Mouse (Mus musculus) forebrain, embryonic 14.5 days (tissue): ENCODE measurements around the gene Wipf1. TPM values are rescaled to one million over a fixed set of nuclear protein-coding genes. Genes with fewer than 3 reads are reported as not detected.

Experiments
- ATAC-seq: fragments of 200-750 bp; cut with Nextera tagmentation; 2 replicates; pipeline ENCODE4 v1.8.0; 2017; ENCODE audit warnings: mild to moderate bottlenecking, moderate library complexity
- DNase-seq: peaks from one replicate; pipeline ENCODE4 v3.0.0-alpha.2; 2015; ENCODE audit warnings: low spot score
- H3K27ac ChIP-seq: fragments of 300-500 bp; sonication (generic); 2 replicates; pipeline ENCODE4 v1.5.1; 2014; ENCODE audit warnings: low read depth, mild to moderate bottlenecking, control low read depth, low read length, moderate library complexity
- H3K27me3 ChIP-seq: fragments of 300-500 bp; sonication (generic); replicated peaks from 2 replicates; pipeline ENCODE4 v1.6.1; 2014; ENCODE audit warnings: low read length, control low read depth, mixed read lengths; ENCODE audit not compliant: control insufficient read depth, insufficient read depth
- H3K36me3 ChIP-seq: fragments of 300-500 bp; sonication (generic); 2 replicates; pipeline ENCODE4 v1.6.1; 2014; ENCODE audit warnings: low read length, control low read depth; ENCODE audit not compliant: control insufficient read depth, insufficient read depth
- H3K4me1 ChIP-seq: fragments of 300-500 bp; sonication (generic); 2 replicates; pipeline ENCODE4 v1.6.1; 2014; ENCODE audit warnings: antibody characterized with exemption, low read length, control low read depth; ENCODE audit not compliant: control insufficient read depth, insufficient read depth
- H3K4me2 ChIP-seq: fragments of 300-500 bp; sonication (generic); 2 replicates; pipeline ENCODE4 v1.6.1; 2014; ENCODE audit warnings: mild to moderate bottlenecking, control low read depth, low read length
- H3K4me3 ChIP-seq: fragments of 300-500 bp; sonication (generic); 2 replicates; pipeline ENCODE4 v1.5.1; 2014; ENCODE audit warnings: low read depth, low read length, control low read depth
- H3K9ac ChIP-seq: fragments of 300-500 bp; sonication (generic); 2 replicates; pipeline ENCODE4 v1.6.1; 2014; ENCODE audit warnings: mild to moderate bottlenecking, low read length, control low read depth, moderate library complexity
- H3K9me3 ChIP-seq: fragments of 300-500 bp; sonication (generic); replicated peaks from 2 replicates; pipeline ENCODE4 v1.6.1; 2016; ENCODE audit warnings: low read length, control low read depth, mixed read lengths; ENCODE audit not compliant: control insufficient read depth
- WGBS: fragments of 180-500 bp; shearing (Covaris S2); extraction: QIAGEN DNeasy Blood & Tissue Kit; methylation state at CpG from one replicate; pipeline ENCODE4 v1.1.7; 2014; 5-methylcytosine and 5-hydroxymethylcytosine counted together
- polyA plus RNA-seq: library from polyadenylated mRNA; unstranded; fragments of >200 nt; fragmentation: Nextera tagmentation; extraction: Ambion mirVana; gene quantifications from 2 replicates; pipeline ENCODE4 v1.2.1, GENCODE M21; 2014

Wipf1 gene
- polyA plus RNA-seq, 1 experiment from 2014 or later: 2.5 TPM

GRCm38 (mm10) chr2:73460168-73460567, 69.4 kb downstream of the Wipf1 start:
- no peak overlapping the region for H3K27ac ChIP-seq
- no peak overlapping the region for H3K4me2 ChIP-seq
- no peak overlapping the region for H3K9ac ChIP-seq
- 85% methylated on average over 3 of the region's 3 CpGs for WGBS
- no peaks in the 10 kb centered on the region for H3K36me3 ChIP-seq
- no peaks in the 10 kb centered on the region for H3K9me3 ChIP-seq
- no peak overlapping the region for H3K4me3 ChIP-seq
- ATAC-seq (no peak), DNase-seq (no peak)
- no peaks in the 10 kb centered on the region for H3K4me1 ChIP-seq
- no peaks in the 10 kb centered on the region for H3K27me3 ChIP-seq

GRCm38 (mm10) chr2:73459607-73460153, 69.9 kb downstream of the Wipf1 start:
- H3K27me3 ChIP-seq: no peaks in the 10 kb centered on the region
- H3K9me3 ChIP-seq: no peaks in the 10 kb centered on the region
- no peaks in the 10 kb centered on the region for H3K4me1 ChIP-seq
- ATAC-seq (no peak), DNase-seq (no peak)
- no peak overlapping the region for H3K4me3 ChIP-seq
- no peak overlapping the region for H3K27ac ChIP-seq
- H3K4me2 ChIP-seq: no peak overlapping the region
- no peaks in the 10 kb centered on the region for H3K36me3 ChIP-seq
- no peak overlapping the region for H3K9ac ChIP-seq
- WGBS: 91% methylated on average over 4 of the region's 4 CpGs

- Histone ChIP-seq H3K4me3 (no peak overlapping the region), H3K4me1 (no peaks in the 10 kb centered on the region), H3K9ac (no peak overlapping the region), H3K9me3 (no peaks in the 10 kb centered on the region), H3K4me2 (no peak overlapping the region), H3K27me3 (no peaks in the 10 kb centered on the region), H3K36me3 (no peaks in the 10 kb centered on the region), H3K27ac (no peak overlapping the region)
- ATAC-seq: no peak
- no peak for DNase-seq
- WGBS: 91% methylated on average over 6 of the region's 6 CpGs
Measured at GRCm38 (mm10) chr2:73456886-73457285, 72.6 kb downstream of the Wipf1 start.

GRCm38 (mm10) chr2:73456154-73456553, 73.4 kb downstream of the Wipf1 start:
- no peak for ATAC-seq
- Histone ChIP-seq H3K36me3 (no peaks in the 10 kb centered on the region), H3K9ac (no peak overlapping the region), H3K4me2 (no peak overlapping the region), H3K9me3 (no peaks in the 10 kb centered on the region), H3K4me1 (no peaks in the 10 kb centered on the region), H3K27me3 (no peaks in the 10 kb centered on the region), H3K27ac (no peak overlapping the region), H3K4me3 (no peak overlapping the region)
- no peak for DNase-seq
- 84% methylated on average over 3 of the region's 3 CpGs for WGBS

GRCm38 (mm10) chr2:73455541-73455940, 74.0 kb downstream of the Wipf1 start:
- H3K36me3 ChIP-seq: no peaks in the 10 kb centered on the region
- no peak overlapping the region for H3K4me2 ChIP-seq
- peaks cover under 1% of the 10 kb centered on the region; the same call in 1 of the 2 replicates for H3K4me1 ChIP-seq
- ATAC-seq: no peak
- no peak overlapping the region for H3K27ac ChIP-seq
- H3K9ac ChIP-seq: no peak overlapping the region
- H3K27me3 ChIP-seq: no peaks in the 10 kb centered on the region
- no peak for DNase-seq
- 87% methylated on average over 4 of the region's 4 CpGs for WGBS
- no peaks in the 10 kb centered on the region for H3K9me3 ChIP-seq
- H3K4me3 ChIP-seq: no peak overlapping the region

GRCm38 (mm10) chr2:73454682-73455081, 74.9 kb downstream of the Wipf1 start:
- ATAC-seq (no peak), DNase-seq (no peak)
- no peak overlapping the region for H3K4me2 ChIP-seq
- no peaks in the 10 kb centered on the region for H3K27me3 ChIP-seq
- H3K9ac ChIP-seq: no peak overlapping the region
- no peak overlapping the region for H3K4me3 ChIP-seq
- no peaks in the 10 kb centered on the region for H3K9me3 ChIP-seq
- no peak overlapping the region for H3K27ac ChIP-seq
- no peaks in the 10 kb centered on the region for H3K36me3 ChIP-seq
- WGBS: 92% methylated on average over 13 of the region's 13 CpGs
- H3K4me1 ChIP-seq: peaks cover 4% of the 10 kb centered on the region; the same call in 1 of the 2 replicates

- WGBS: 80% methylated on average over 4 of the region's 4 CpGs
- H3K4me2 ChIP-seq: no peak overlapping the region
Measured at GRCm38 (mm10) chr2:73454186-73454585, 75.3 kb downstream of the Wipf1 start.

GRCm38 (mm10) chr2:73453717-73454116, 75.8 kb downstream of the Wipf1 start:
- no peak overlapping the region for H3K9ac ChIP-seq
- ATAC-seq (no peak), DNase-seq (no peak)
- H3K27ac ChIP-seq: no peak overlapping the region
- no peak overlapping the region for H3K4me3 ChIP-seq
- no peaks in the 10 kb centered on the region for H3K36me3 ChIP-seq
- H3K27me3 ChIP-seq: no peaks in the 10 kb centered on the region
- H3K4me2 ChIP-seq: no peak overlapping the region
- H3K9me3 ChIP-seq: no peaks in the 10 kb centered on the region
- peaks cover 4% of the 10 kb centered on the region; the same call in 1 of the 2 replicates for H3K4me1 ChIP-seq
- 62% methylated on average over 4 of the region's 4 CpGs for WGBS

More at GRCm38 (mm10) chr2:73454186-73454585, 75.3 kb downstream of the Wipf1 start:
- Histone ChIP-seq H3K36me3 (no peaks in the 10 kb centered on the region), H3K9ac (no peak overlapping the region), H3K27me3 (no peaks in the 10 kb centered on the region), H3K4me3 (no peak overlapping the region), H3K4me1 (peaks cover 4% of the 10 kb centered on the region; the same call in 1 of the 2 replicates), H3K9me3 (no peaks in the 10 kb centered on the region), H3K27ac (no peak overlapping the region)
- no peak for ATAC-seq
- DNase-seq: no peak

GRCm38 (mm10) chr2:73453085-73453484, 76.4 kb downstream of the Wipf1 start:
- WGBS: 95% methylated on average over 5 of the region's 5 CpGs
- no peak overlapping the region for H3K4me3 ChIP-seq
- DNase-seq (no peak), ATAC-seq (no peak)
- no peak overlapping the region for H3K9ac ChIP-seq
- H3K27ac ChIP-seq: no peak overlapping the region
- no peak overlapping the region for H3K4me2 ChIP-seq
- no peaks in the 10 kb centered on the region for H3K27me3 ChIP-seq
- no peaks in the 10 kb centered on the region for H3K9me3 ChIP-seq
- H3K36me3 ChIP-seq: no peaks in the 10 kb centered on the region
- H3K4me1 ChIP-seq: peaks cover 4% of the 10 kb centered on the region; the same call in 1 of the 2 replicates
